ENCODE assay signal across 20 mouse cellular contexts in genomic region chr3:145151933-145152332, GRCm38 (mm10). TPM values are rescaled to one million over a fixed set of nuclear protein-coding genes. Genes with fewer than 3 reads are reported as not detected.
DNase-seq lines count a peak whose midpoint lies in the region; ATAC-seq and TF ChIP-seq lines count a peak whose summit lies in the region.
"Had no signal": no experiment of that assay in that cellular context is flagged by ENCODE, and none has a peak within 500 bp of the region (broad histone marks: within the 10 kb centered on the region; RNA-seq: fewer than 3 reads in every experiment).

No protein-coding gene starts in this region.

- TF ChIP-seq EP300 in stomach, postnatal 0 days (optimal IDR thresholded peaks at IDR 0.05): no peak

- no peak for DNase-seq in frontal cortex, postnatal 10 days (ENCODE audit: low spot score in 2 of 2)
- no peak for DNase-seq in midbrain, postnatal 0 days (ENCODE audit: low spot score)
- DNase-seq in stomach, postnatal 0 days (ENCODE audit: low spot score): no peak
- DNase-seq in urinary bladder, postnatal 14 days (ENCODE audit: low spot score): no peak
- DNase-seq: cerebellum, adult 11 months; cerebellum, postnatal 25 days; retina, postnatal 1 day; thymus, postnatal 36 days had no signal

- H3K36me3 ChIP-seq in hindbrain, embryonic 15.5 days: peaks cover 7% of the 10 kb centered on the region; the same call in 1 of the 2 replicates
- H3K36me3 ChIP-seq in hindbrain, embryonic 13.5 days: peaks cover 31% of the 10 kb centered on the region
- peaks cover 31% of the 10 kb centered on the region for H3K36me3 ChIP-seq in midbrain, embryonic 13.5 days
- H3K36me3 ChIP-seq in midbrain, postnatal 0 days (ENCODE audit: insufficient read depth, low read length): no peaks in the 10 kb centered on the region
- H3K36me3 ChIP-seq in stomach, postnatal 0 days (ENCODE audit: control insufficient read depth, insufficient read depth, low read length): no peaks in the 10 kb centered on the region

- H3K27ac ChIP-seq in hindbrain, embryonic 15.5 days (replicated peaks): no peak overlapping the region
- H3K27ac ChIP-seq in hindbrain, embryonic 13.5 days: no peak overlapping the region
- H3K27ac ChIP-seq in midbrain, embryonic 13.5 days: no peak overlapping the region
- no peak overlapping the region for H3K27ac ChIP-seq in midbrain, postnatal 0 days (ENCODE audit: low read depth, low read length)
- H3K27ac ChIP-seq in stomach, postnatal 0 days (replicated peaks): no peak overlapping the region
- H3K27ac ChIP-seq: heart, embryonic 13.5 days; kidney, embryonic 15.5 days; lung, embryonic 15.5 days had no signal

- H3K4me3 ChIP-seq in hindbrain, embryonic 15.5 days: no peak overlapping the region
- H3K4me3 ChIP-seq in hindbrain, embryonic 13.5 days: no peak overlapping the region
- no peak overlapping the region for H3K4me3 ChIP-seq in midbrain, embryonic 13.5 days (replicated peaks)
- no peak overlapping the region for H3K4me3 ChIP-seq in midbrain, postnatal 0 days (ENCODE audit: low read depth, low read length)
- H3K4me3 ChIP-seq in stomach, postnatal 0 days (ENCODE audit: low read depth, low read length): no peak overlapping the region
- H3K4me3 ChIP-seq: heart, embryonic 13.5 days; kidney, embryonic 15.5 days; lung, embryonic 15.5 days; megakaryocyte, embryonic 14.5 days had no signal

- H3K27me3 ChIP-seq in hindbrain, embryonic 15.5 days: no peaks in the 10 kb centered on the region
- H3K27me3 ChIP-seq in hindbrain, embryonic 13.5 days: no peaks in the 10 kb centered on the region
- no peaks in the 10 kb centered on the region for H3K27me3 ChIP-seq in midbrain, embryonic 13.5 days
- no peaks in the 10 kb centered on the region for H3K27me3 ChIP-seq in midbrain, postnatal 0 days (ENCODE audit: insufficient read depth, low read length)
- H3K27me3 ChIP-seq in stomach, postnatal 0 days (ENCODE audit: control insufficient read depth, insufficient read depth, low read length): no peaks in the 10 kb centered on the region
- H3K27me3 ChIP-seq: heart, embryonic 13.5 days; kidney, embryonic 15.5 days; lung, embryonic 15.5 days; megakaryocyte, embryonic 14.5 days; Patski had no signal

- H3K9ac ChIP-seq in hindbrain, embryonic 15.5 days: no peak overlapping the region
- no peak overlapping the region for H3K9ac ChIP-seq in hindbrain, embryonic 13.5 days
- no peak overlapping the region for H3K9ac ChIP-seq in midbrain, embryonic 13.5 days (replicated peaks)
- no peak overlapping the region for H3K9ac ChIP-seq in midbrain, postnatal 0 days (replicated peaks; ENCODE audit: low read length, poor library complexity, severe bottlenecking)
- H3K9ac ChIP-seq in stomach, postnatal 0 days (ENCODE audit: low read length): no peak overlapping the region
- H3K9ac ChIP-seq: heart, embryonic 13.5 days; kidney, embryonic 15.5 days; lung, embryonic 15.5 days had no signal

- TF ChIP-seq CTCF in midbrain, postnatal 0 days (IDR thresholded peaks at IDR 0.05): no peak
- no peak for TF ChIP-seq CTCF in stomach, postnatal 0 days (IDR thresholded peaks at IDR 0.05; ENCODE audit: low read depth)

- ATAC-seq in frontal cortex, adult (ENCODE audit: low TSS enrichment): peak; percentile 50; the same call in 1 of the 2 replicates
- 0 out of 2 replicates have a peak, but pooled peaks have one; percentile 45 for ATAC-seq in hindbrain, embryonic 15.5 days (ENCODE audit: low FRiP score, low read depth)
- ATAC-seq in hindbrain, embryonic 13.5 days (ENCODE audit: low FRiP score): no peak
- 0 out of 2 replicates have a peak, but pooled peaks have one; percentile 20 for ATAC-seq in midbrain, embryonic 13.5 days
- no peak for ATAC-seq in midbrain, postnatal 0 days (ENCODE audit: low FRiP score)
- peak; percentile 53; the same call in 1 of the 2 replicates for ATAC-seq in stomach, postnatal 0 days (ENCODE audit: low FRiP score, low TSS enrichment)
- ATAC-seq: Patski had no signal

- WGBS in hindbrain, embryonic 15.5 days: 68% methylated on average over 7 of the region's 7 CpGs
- 79% methylated on average over 7 of the region's 7 CpGs for WGBS in hindbrain, embryonic 13.5 days
- 82% methylated on average over 7 of the region's 7 CpGs for WGBS in midbrain, embryonic 13.5 days
- WGBS in midbrain, postnatal 0 days: 86% methylated on average over 7 of the region's 7 CpGs
- 53% methylated on average over 7 of the region's 7 CpGs for WGBS in stomach, postnatal 0 days

- H3K4me2 ChIP-seq in hindbrain, embryonic 15.5 days: no peak overlapping the region
- H3K4me2 ChIP-seq in hindbrain, embryonic 13.5 days: no peak overlapping the region
- no peak overlapping the region for H3K4me2 ChIP-seq in midbrain, embryonic 13.5 days (replicated peaks)
- no peak overlapping the region for H3K4me2 ChIP-seq in midbrain, postnatal 0 days (ENCODE audit: low read depth, low read length, poor library complexity, severe bottlenecking)
- no peak overlapping the region for H3K4me2 ChIP-seq in stomach, postnatal 0 days (replicated peaks; ENCODE audit: low read depth)
- H3K4me2 ChIP-seq: heart, embryonic 13.5 days; kidney, embryonic 15.5 days; lung, embryonic 15.5 days had no signal

- H3K9me3 ChIP-seq in hindbrain, embryonic 15.5 days: no peaks in the 10 kb centered on the region
- no peaks in the 10 kb centered on the region for H3K9me3 ChIP-seq in hindbrain, embryonic 13.5 days
- no peaks in the 10 kb centered on the region for H3K9me3 ChIP-seq in midbrain, embryonic 13.5 days
- no peaks in the 10 kb centered on the region for H3K9me3 ChIP-seq in midbrain, postnatal 0 days (ENCODE audit: low read length)
- no peaks in the 10 kb centered on the region for H3K9me3 ChIP-seq in stomach, postnatal 0 days (ENCODE audit: control insufficient read depth, low read length)
- H3K9me3 ChIP-seq: heart, embryonic 13.5 days; kidney, embryonic 15.5 days; lung, embryonic 15.5 days; megakaryocyte, embryonic 14.5 days had no signal

- no peaks in the 10 kb centered on the region for H3K4me1 ChIP-seq in hindbrain, embryonic 15.5 days (replicated peaks)
- H3K4me1 ChIP-seq in hindbrain, embryonic 13.5 days (replicated peaks): no peaks in the 10 kb centered on the region
- H3K4me1 ChIP-seq in midbrain, embryonic 13.5 days (replicated peaks): no peaks in the 10 kb centered on the region
- no peaks in the 10 kb centered on the region for H3K4me1 ChIP-seq in midbrain, postnatal 0 days (ENCODE audit: insufficient read depth, low read length)
- no peaks in the 10 kb centered on the region for H3K4me1 ChIP-seq in stomach, postnatal 0 days (replicated peaks; ENCODE audit: control insufficient read depth, insufficient read depth)
- H3K4me1 ChIP-seq: heart, embryonic 13.5 days; kidney, embryonic 15.5 days; lung, embryonic 15.5 days had no signal

RNA-seq across cellular contexts. Expression of gene Odf2l, which starts 33.5 kb away (rescaled TPM):
- polyA plus RNA-seq in hindbrain, embryonic 15.5 days (2015; fragmentation: Nextera tagmentation; extraction: Ambion mirVana): 9.5 and 11.7 TPM in 2 replicates
- 17.1 and 17.9 TPM in 2 replicates for polyA plus RNA-seq in hindbrain, embryonic 13.5 days (2015; fragmentation: Nextera tagmentation; extraction: Ambion mirVana)
- 19.1 and 21.1 TPM in 2 replicates for polyA plus RNA-seq in midbrain, embryonic 13.5 days (2015; fragmentation: Nextera tagmentation; extraction: Ambion mirVana)
- total RNA-seq in midbrain, postnatal 0 days (2014; rRNA removed): 10.6 TPM in 2 replicates
- 8.1 and 9.4 TPM in 2 replicates for polyA plus RNA-seq in midbrain, postnatal 0 days (2015; fragmentation: Nextera tagmentation; extraction: Ambion mirVana)
- polyA plus RNA-seq in stomach, postnatal 0 days (2015; fragmentation: Nextera tagmentation; extraction: Ambion mirVana): 7.1 and 8.8 TPM in 2 replicates

RNA-seq across cellular contexts. Expression of gene Clca2, which starts 52.7 kb away (rescaled TPM):
- not detected in 2 replicates for polyA plus RNA-seq in hindbrain, embryonic 15.5 days (2015; fragmentation: Nextera tagmentation; extraction: Ambion mirVana)
- polyA plus RNA-seq in hindbrain, embryonic 13.5 days (2015; fragmentation: Nextera tagmentation; extraction: Ambion mirVana): 0.09 and 0.10 TPM in 2 replicates
- polyA plus RNA-seq in midbrain, embryonic 13.5 days (2015; fragmentation: Nextera tagmentation; extraction: Ambion mirVana): 0.18 TPM in 1 of 2 replicates, not detected in the other
- total RNA-seq in midbrain, postnatal 0 days (2014; rRNA removed): 0.05 TPM in 1 of 2 replicates, not detected in the other
- 0.04 and 0.05 TPM in 2 replicates for polyA plus RNA-seq in midbrain, postnatal 0 days (2015; fragmentation: Nextera tagmentation; extraction: Ambion mirVana)
- polyA plus RNA-seq in stomach, postnatal 0 days (2015; fragmentation: Nextera tagmentation; extraction: Ambion mirVana): 2.9 and 3.0 TPM in 2 replicates
- total RNA-seq: layer of hippocampus, adult 18-20 months; left cerebral cortex, adult 8-10 months; neutrophil, adult 5-6 weeks had no signal

Comparison
In these comparisons a context has a peak if more than half of its experiments do, and no peak if none do; other contexts are left out.
1. ATAC-seq: peak in frontal cortex, adult (single experiment), hindbrain, embryonic 15.5 days (single experiment), midbrain, embryonic 13.5 days (single experiment) and stomach, postnatal 0 days (single experiment); none in hindbrain, embryonic 13.5 days (single experiment) and midbrain, postnatal 0 days (single experiment).